Mouse (Mus musculus) hindbrain, embryonic 11.5 days (tissue): ENCODE results near the gene Hpn. TPM values are rescaled to one million over a fixed set of nuclear protein-coding genes. Genes with fewer than 3 reads are reported as not detected.
A peak's percentile ranks its signal among the peaks of the same experiment; 100 is the strongest.

Source experiments
- ATAC-seq: fragments of 200-750 bp; cut with Nextera tagmentation; 2 replicates; pipeline ENCODE4 v1.8.0; 2017; ENCODE audit warnings: mild to moderate bottlenecking, moderate TSS enrichment, moderate library complexity; ENCODE audit not compliant: low FRiP score
- DNase-seq: peaks from one replicate; pipeline ENCODE4 v3.0.0-alpha.2; 2015; ENCODE audit warnings: low spot score
- H3K27ac ChIP-seq: fragments of 300-500 bp; sonication (generic); 2 replicates; pipeline ENCODE4 v1.5.1; 2014; ENCODE audit warnings: mild to moderate bottlenecking, low read depth, low read length
- H3K27me3 ChIP-seq: fragments of 300-500 bp; sonication (generic); 2 replicates; pipeline ENCODE4 v1.6.1; 2014; ENCODE audit warnings: mild to moderate bottlenecking, low read length, moderate library complexity, mixed read lengths; ENCODE audit not compliant: control insufficient read depth, insufficient read depth
- H3K36me3 ChIP-seq: fragments of 300-500 bp; sonication (generic); 2 replicates; pipeline ENCODE4 v1.6.1; 2014; ENCODE audit warnings: mild to moderate bottlenecking, low read length, moderate library complexity, mixed read lengths; ENCODE audit not compliant: control insufficient read depth, insufficient read depth
- H3K4me1 ChIP-seq: fragments of 300-500 bp; sonication (generic); replicated peaks from 2 replicates; pipeline ENCODE4 v1.6.1; 2014; ENCODE audit warnings: low read length, mixed read lengths; ENCODE audit not compliant: control insufficient read depth, insufficient read depth
- H3K4me2 ChIP-seq: fragments of 300-500 bp; sonication (generic); replicated peaks from 2 replicates; pipeline ENCODE4 v1.6.1; 2014; ENCODE audit warnings: mild to moderate bottlenecking, low read depth, low read length
- H3K4me3 ChIP-seq: fragments of 300-500 bp; sonication (generic); 2 replicates; pipeline ENCODE4 v1.5.1; 2014; ENCODE audit warnings: low read depth, low read length
- H3K9ac ChIP-seq: fragments of 300-500 bp; sonication (generic); 2 replicates; pipeline ENCODE4 v1.6.1; 2014; ENCODE audit warnings: low read depth, low read length
- H3K9me3 ChIP-seq: fragments of 300-500 bp; sonication (generic); 2 replicates; pipeline ENCODE4 v1.6.1; 2016; ENCODE audit warnings: low read length; ENCODE audit not compliant: control insufficient read depth
- WGBS: fragments of 180-500 bp; shearing (Covaris S2); extraction: QIAGEN DNeasy Blood & Tissue Kit; methylation state at CpG from one replicate; pipeline ENCODE4 v1.1.7; 2014; 5-methylcytosine and 5-hydroxymethylcytosine counted together
- polyA plus RNA-seq: library from polyadenylated mRNA; unstranded; fragments of >200 nt; fragmentation: Nextera tagmentation; extraction: Ambion mirVana; gene quantifications from 2 replicates; pipeline ENCODE4 v1.2.1, GENCODE M21; 2014

The Hpn gene
- polyA plus RNA-seq, 1 experiment from 2014 or later: 0.56 TPM

DNA sequence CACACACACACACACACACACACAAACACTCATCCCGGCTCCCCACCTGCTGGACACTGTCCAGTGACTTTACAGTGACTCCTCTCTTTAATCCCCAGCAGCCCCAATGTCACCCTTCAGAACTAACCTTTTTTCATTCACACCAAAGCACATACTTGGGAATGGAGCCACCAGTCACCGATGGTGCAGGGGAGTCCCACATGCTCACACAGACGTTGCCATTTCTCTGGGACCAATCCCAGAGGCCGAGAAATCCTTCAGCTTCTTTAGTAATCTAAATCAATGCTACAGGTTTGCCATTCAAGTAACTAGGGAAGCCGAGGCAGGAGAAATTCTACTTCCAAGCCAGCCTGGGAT is 40.4 kb downstream of the Hpn start:
- Histone ChIP-seq H3K9me3 (no peaks in the 10 kb centered on the region), H3K9ac (no peak overlapping the region), H3K27ac (no peak overlapping the region), H3K4me2 (no peak overlapping the region), H3K27me3 (no peaks in the 10 kb centered on the region), H3K4me3 (no peak overlapping the region), H3K36me3 (no peaks in the 10 kb centered on the region), H3K4me1 (no peaks in the 10 kb centered on the region; the same call in 1 of the 2 replicates)
- 86% methylated on average over 5 of the region's 5 CpGs for WGBS
- no peak for ATAC-seq
- DNase-seq: no peak

GRCm38 (mm10) chr7:31074061-31074712 is 40.9 kb downstream of the Hpn start:
- ATAC-seq (peak; percentile 33; the same call in 1 of the 2 replicates), DNase-seq (no peak)
- no peak overlapping the region for H3K9ac ChIP-seq
- WGBS: 71% methylated on average over 7 of the region's 7 CpGs
- no peaks in the 10 kb centered on the region; the same call in 1 of the 2 replicates for H3K4me1 ChIP-seq
- H3K4me3 ChIP-seq: no peak overlapping the region
- H3K4me2 ChIP-seq: no peak overlapping the region
- no peaks in the 10 kb centered on the region for H3K27me3 ChIP-seq
- H3K27ac ChIP-seq: no peak overlapping the region
- H3K36me3 ChIP-seq: no peaks in the 10 kb centered on the region
- H3K9me3 ChIP-seq: no peaks in the 10 kb centered on the region

DNA sequence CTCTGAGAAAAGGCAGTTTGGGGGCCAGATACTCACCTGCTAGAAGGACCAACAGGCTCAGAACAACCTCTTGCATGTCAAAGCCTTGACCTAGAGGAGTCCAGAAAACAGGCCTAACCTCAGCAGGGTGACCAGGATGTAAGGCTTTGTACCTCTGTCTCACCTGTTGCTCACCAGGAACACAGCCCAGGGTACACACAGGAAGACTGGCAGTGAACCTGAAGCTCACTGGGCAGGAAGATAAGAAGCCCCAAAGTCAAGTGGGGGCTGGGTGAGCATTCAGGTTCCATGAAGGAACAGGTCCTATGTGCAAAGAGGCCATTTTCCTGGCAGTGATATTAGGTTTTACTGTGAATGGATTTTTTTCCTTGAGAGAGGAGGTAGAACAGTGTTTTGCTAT is 41.5 kb downstream of the Hpn start:
- Histone ChIP-seq H3K9ac (no peak overlapping the region), H3K4me3 (no peak overlapping the region), H3K4me1 (no peaks in the 10 kb centered on the region; the same call in 1 of the 2 replicates), H3K27me3 (no peaks in the 10 kb centered on the region), H3K27ac (no peak overlapping the region), H3K4me2 (no peak overlapping the region), H3K36me3 (no peaks in the 10 kb centered on the region), H3K9me3 (no peaks in the 10 kb centered on the region)
- ATAC-seq: no peak
- DNase-seq: no peak

GRCm38 (mm10) chr7:31072326-31072725 is 42.8 kb downstream of the Hpn start:
- DNase-seq: no peak
- Histone ChIP-seq H3K27ac (0 out of 2 replicates have a peak overlapping the region, but pooled peaks have one; percentile 17), H3K4me1 (no peaks in the 10 kb centered on the region; the same call in 1 of the 2 replicates), H3K4me2 (no peak overlapping the region), H3K36me3 (no peaks in the 10 kb centered on the region), H3K4me3 (no peak overlapping the region), H3K9ac (no peak overlapping the region), H3K27me3 (no peaks in the 10 kb centered on the region), H3K9me3 (no peaks in the 10 kb centered on the region)
- no peak; the same call in 1 of the 2 replicates for ATAC-seq
- WGBS: 51% methylated on average over 9 of the region's 9 CpGs

DNA sequence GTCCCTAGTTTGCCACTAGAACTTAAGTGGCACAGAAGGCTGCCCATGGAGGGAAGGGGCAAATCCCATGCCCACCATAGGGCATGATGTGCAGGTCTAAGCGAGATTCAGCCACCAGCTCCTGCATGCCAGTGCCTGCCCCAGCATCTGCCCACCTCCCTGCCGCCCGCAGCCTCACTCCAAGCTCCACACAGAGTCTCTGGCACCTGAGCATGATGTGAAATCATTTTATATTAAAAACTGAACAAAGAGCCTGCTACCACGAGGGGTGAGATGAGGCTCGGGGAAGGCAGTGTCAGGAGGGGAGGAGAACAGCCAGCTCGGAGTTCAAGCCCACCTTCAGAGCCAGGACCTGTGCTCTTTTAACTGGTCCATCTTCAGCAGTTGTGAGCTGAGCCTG is 44.8 kb downstream of the Hpn start:
- H3K27ac ChIP-seq: no peak overlapping the region
- DNase-seq (no peak), ATAC-seq (no peak)

GRCm38 (mm10) chr7:31069491-31069890 is 45.6 kb downstream of the Hpn start:
- DNase-seq (no peak), ATAC-seq (no peak)
- Histone ChIP-seq H3K9me3 (no peaks in the 10 kb centered on the region), H3K4me3 (no peak overlapping the region), H3K27me3 (no peaks in the 10 kb centered on the region), H3K27ac (no peak overlapping the region), H3K4me2 (no peak overlapping the region), H3K9ac (no peak overlapping the region), H3K4me1 (no peaks in the 10 kb centered on the region; the same call in 1 of the 2 replicates), H3K36me3 (no peaks in the 10 kb centered on the region)
- WGBS: 86% methylated on average over 14 of the region's 14 CpGs

More for the DNA sequence above, 44.8 kb downstream of the Hpn start:
- Histone ChIP-seq H3K4me3 (no peak overlapping the region), H3K9me3 (no peaks in the 10 kb centered on the region), H3K9ac (no peak overlapping the region), H3K4me2 (no peak overlapping the region), H3K36me3 (no peaks in the 10 kb centered on the region), H3K4me1 (no peaks in the 10 kb centered on the region; the same call in 1 of the 2 replicates), H3K27me3 (no peaks in the 10 kb centered on the region)
- 84% methylated on average over 6 of the region's 6 CpGs for WGBS

- Histone ChIP-seq H3K4me1 (no peaks in the 10 kb centered on the region; the same call in 1 of the 2 replicates), H3K4me2 (no peak overlapping the region), H3K4me3 (no peak overlapping the region), H3K9me3 (no peaks in the 10 kb centered on the region), H3K27me3 (no peaks in the 10 kb centered on the region), H3K27ac (no peak overlapping the region), H3K9ac (no peak overlapping the region), H3K36me3 (no peaks in the 10 kb centered on the region)
- ATAC-seq: no peak
- no peak for DNase-seq
- 57% methylated on average over 5 of the region's 5 CpGs for WGBS
These were observed 47.3 kb downstream of the Hpn start for GRCm38 (mm10) chr7:31067836-31068235.

- ATAC-seq (no peak), DNase-seq (no peak)
- WGBS: 84% methylated on average over 12 of the region's 12 CpGs
- H3K36me3 ChIP-seq: no peaks in the 10 kb centered on the region
- H3K27ac ChIP-seq: no peak overlapping the region
- no peaks in the 10 kb centered on the region for H3K9me3 ChIP-seq
- no peak overlapping the region for H3K4me2 ChIP-seq
- H3K4me3 ChIP-seq: no peak overlapping the region
- no peaks in the 10 kb centered on the region for H3K27me3 ChIP-seq
- H3K4me1 ChIP-seq: no peaks in the 10 kb centered on the region
- H3K9ac ChIP-seq: no peak overlapping the region
These were observed 52.0 kb downstream of the Hpn start for GRCm38 (mm10) chr7:31063074-31063560.

GRCm38 (mm10) chr7:31060621-31061010 is 54.5 kb downstream of the Hpn start:
- 90% methylated on average over 7 of the region's 7 CpGs for WGBS
- H3K27ac ChIP-seq: no peak overlapping the region; the same call in 1 of the 2 replicates

More at GRCm38 (mm10) chr7:31060621-31061010, 54.5 kb downstream of the Hpn start:
- ATAC-seq (no peak), DNase-seq (no peak)
- Histone ChIP-seq H3K27me3 (no peaks in the 10 kb centered on the region), H3K4me2 (no peak overlapping the region), H3K4me3 (no peak overlapping the region), H3K4me1 (no peaks in the 10 kb centered on the region), H3K9me3 (no peaks in the 10 kb centered on the region), H3K36me3 (no peaks in the 10 kb centered on the region), H3K9ac (no peak overlapping the region)
